Mouse (Mus musculus) thymus, adult 2 months (tissue): ENCODE data around the gene Nes. TPM values are rescaled to one million over a fixed set of nuclear protein-coding genes. Genes with fewer than 3 reads are reported as not detected.

Source experiments
- DNase-seq: peaks from one replicate; pipeline ENCODE4 v3.0.0; 2021
- H3K27ac ChIP-seq: fragments of 200-500 bp; 2 replicates; pipeline ENCODE4 v1.5.1; 2012; ENCODE audit warnings: low read length, control low read depth; ENCODE audit not compliant: control insufficient read depth, insufficient read depth
- H3K27me3 ChIP-seq: fragments of 200-500 bp; 2 replicates; pipeline ENCODE4 v1.6.1; 2012; ENCODE audit warnings: mild to moderate bottlenecking, low read length, moderate library complexity, mixed read lengths; ENCODE audit not compliant: control insufficient read depth, insufficient read depth
- H3K36me3 ChIP-seq: fragments of 200-500 bp; 2 replicates; pipeline ENCODE4 v1.6.1; 2012; ENCODE audit warnings: mild to moderate bottlenecking, low read length, moderate library complexity; ENCODE audit not compliant: control insufficient read depth, insufficient read depth
- H3K4me1 ChIP-seq: fragments of 200-500 bp; replicated peaks from 2 replicates; pipeline ENCODE4 v1.6.1; 2012; ENCODE audit warnings: low read length; ENCODE audit not compliant: control insufficient read depth, insufficient read depth
- H3K4me3 ChIP-seq: fragments of 200-500 bp; 2 replicates; pipeline ENCODE4 v1.5.1; 2012; ENCODE audit warnings: mild to moderate bottlenecking, low read length, control low read depth, moderate library complexity; ENCODE audit not compliant: control insufficient read depth, insufficient read depth
- CTCF ChIP-seq: fragments of 200-500 bp; IDR thresholded peaks from 2 replicates; pipeline ENCODE4 v1.5.1; 2012; ENCODE audit warnings: mild to moderate bottlenecking, control low read depth, low read length, moderate library complexity, borderline replicate concordance; ENCODE audit not compliant: control insufficient read depth, poor library complexity, insufficient read depth; ENCODE audit errors: extremely low read depth
- POLR2A ChIP-seq: fragments of 200-500 bp; IDR thresholded peaks from 2 replicates; pipeline ENCODE4 v1.6.1; 2012; ENCODE audit warnings: mild to moderate bottlenecking, low read length, control low read depth, moderate library complexity; ENCODE audit not compliant: control insufficient read depth, poor library complexity, insufficient read depth; ENCODE audit errors: extremely low read depth
- WGBS: fragments of 180-500 bp; shearing (Covaris S2); methylation state at CpG from one replicate; pipeline ENCODE4 v1.1.7; 2018; 5-methylcytosine and 5-hydroxymethylcytosine counted together
- polyA plus RNA-seq: library from polyadenylated mRNA; depleted of rRNA; stranded (reverse); fragments of >200 nt; gene quantifications from 2 replicates; pipeline ENCODE4 v1.2.3, GENCODE M21; 2012

Gene Nes
- polyA plus RNA-seq, 1 experiment = 1.1 TPM

DNA sequence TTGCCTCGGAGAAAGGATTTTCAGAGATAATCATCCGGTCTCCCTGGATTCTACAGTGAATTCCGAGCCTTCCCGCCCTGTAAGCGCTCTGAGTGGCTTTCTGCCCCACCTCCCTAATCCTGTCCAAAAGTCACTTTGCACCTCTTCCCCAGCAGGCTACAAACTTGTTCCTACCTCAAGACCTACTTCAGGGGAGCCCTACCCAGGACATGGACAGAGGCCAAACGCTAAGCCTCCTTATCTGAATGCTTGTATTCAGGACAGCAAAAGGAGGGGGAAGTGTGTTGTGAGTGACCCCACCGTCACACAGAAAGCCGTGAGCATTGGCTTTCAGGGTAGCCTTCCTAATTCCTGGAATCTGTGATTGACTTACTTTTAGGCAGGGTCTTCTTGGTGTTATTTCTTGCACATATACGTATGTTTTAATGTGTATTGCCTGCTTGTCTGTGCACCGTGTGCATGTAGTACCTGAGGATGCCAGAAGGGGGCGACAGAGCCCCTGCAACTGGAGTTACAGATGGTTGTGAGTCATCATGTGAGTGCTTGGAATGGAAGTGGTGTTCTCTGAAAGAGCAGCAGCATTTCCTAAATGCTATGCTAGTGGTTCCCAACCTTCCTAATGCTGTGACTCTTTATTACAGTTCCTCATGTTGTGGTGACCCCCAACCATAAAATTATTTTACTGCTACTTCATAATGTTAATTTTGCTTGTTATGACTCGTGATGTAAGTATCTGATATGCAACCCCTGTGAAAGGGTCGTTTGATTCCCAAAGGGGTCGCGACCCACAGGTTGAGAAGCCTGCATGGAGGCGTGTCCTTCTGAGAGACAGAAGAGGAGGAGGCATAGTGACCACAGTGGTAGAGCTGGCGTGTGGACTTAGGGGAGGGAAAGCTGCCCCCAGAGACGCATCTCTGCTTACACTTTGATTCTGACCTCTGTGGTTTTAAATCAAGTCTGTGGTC is 35.2 kb downstream of the Nes start:
- peaks cover 11% of the 10 kb centered on the region; the same call in 1 of the 2 replicates for H3K27me3 ChIP-seq
- 80% methylated on average over 18 of the region's 18 CpGs for WGBS

DNA sequence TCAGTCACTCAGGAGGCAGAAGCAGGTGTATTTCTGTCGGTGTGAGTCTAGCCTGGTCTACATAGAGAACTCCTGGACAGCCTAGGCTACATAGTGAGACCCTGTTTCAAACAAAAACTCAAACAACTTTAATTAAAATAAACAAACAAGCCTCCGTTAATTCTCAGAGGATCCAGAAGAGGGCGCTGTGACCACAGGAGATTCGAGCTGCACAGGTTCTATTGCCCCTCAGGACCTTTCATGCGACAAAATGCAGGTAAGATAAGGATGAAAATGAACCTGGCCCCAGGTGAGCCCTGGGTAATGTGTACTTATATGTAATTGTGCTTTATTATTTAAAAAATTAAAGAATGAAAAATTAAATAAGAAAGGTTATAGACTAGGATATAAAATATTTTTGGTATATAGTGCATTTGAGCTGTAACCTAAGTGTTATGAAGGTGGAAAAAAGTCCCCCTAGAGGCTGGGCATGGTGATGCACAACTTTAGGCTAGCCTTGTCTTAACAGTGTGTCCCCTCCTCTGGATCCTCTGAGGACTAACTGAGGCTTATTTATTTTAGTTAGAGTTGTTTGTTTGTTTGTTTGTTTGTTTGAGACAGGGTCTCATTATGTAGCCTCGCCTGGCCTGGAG is 39.9 kb downstream of the Nes start:
- H3K36me3 ChIP-seq = no peaks in the 10 kb centered on the region
- no peaks in the 10 kb centered on the region for H3K4me1 ChIP-seq
- H3K4me3 ChIP-seq = no peak overlapping the region
- no peak overlapping the region for H3K27ac ChIP-seq
- H3K27me3 ChIP-seq = no peaks in the 10 kb centered on the region
- DNase-seq = peak; percentile 31
- 10% methylated on average over 6 of the region's 6 CpGs for WGBS
- TF ChIP-seq CTCF = no peak
- no peak for TF ChIP-seq POLR2A

More for the DNA sequence above, 35.2 kb downstream of the Nes start:
- Histone ChIP-seq H3K36me3 (no peaks in the 10 kb centered on the region), H3K27ac (no peak overlapping the region), H3K4me1 (0 out of 2 replicates have a peak, but pooled peaks cover 4% of the 10 kb centered on the region), H3K4me3 (no peak overlapping the region)
- TF ChIP-seq POLR2A (no peak), CTCF (no peak)
- DNase-seq = no peak

DNA sequence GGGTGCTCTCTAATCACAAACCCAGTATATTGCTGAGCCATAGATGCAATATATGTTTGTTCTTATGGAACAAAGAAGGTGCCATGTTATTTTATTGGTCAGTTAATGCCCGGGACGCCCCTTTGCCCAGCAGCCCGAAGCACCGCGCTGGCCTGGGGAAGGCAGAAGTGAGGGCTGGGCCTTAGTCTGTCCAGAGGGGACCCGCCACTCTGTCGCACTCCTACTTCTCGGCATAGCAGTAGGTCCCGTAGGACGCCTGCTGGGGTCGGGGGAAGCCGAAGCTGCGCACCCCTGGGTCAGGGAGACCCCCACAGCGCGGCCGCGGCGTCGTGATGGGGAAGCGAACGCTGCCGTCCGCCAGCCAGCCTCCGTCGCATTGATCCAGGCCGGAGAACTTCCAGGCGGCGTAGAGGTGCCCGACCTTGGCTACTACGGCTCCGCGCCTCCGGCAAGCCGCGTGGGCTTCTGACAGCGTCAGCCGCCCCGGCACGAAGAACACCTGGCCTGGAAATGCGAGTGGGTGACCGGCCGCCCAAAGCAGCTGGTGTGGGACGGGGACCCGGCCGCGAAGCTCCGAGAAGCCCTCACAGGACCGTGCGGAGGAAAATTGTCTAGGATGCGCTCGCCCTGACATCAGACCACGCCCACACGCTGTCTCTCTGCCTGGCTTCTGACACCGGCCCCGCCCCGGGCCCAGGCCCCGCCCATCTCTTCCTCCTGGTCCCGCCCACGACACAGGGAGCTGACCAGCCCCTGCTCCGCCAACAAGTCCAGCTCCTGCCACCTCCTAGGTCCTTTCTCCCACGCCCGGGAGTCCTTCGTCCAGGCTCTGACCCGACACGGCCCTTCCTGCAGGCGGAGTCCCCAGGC is 51.7 kb downstream of the Nes start:
- 3% methylated on average over 66 of the region's 66 CpGs for WGBS
- peaks cover 5% of the 10 kb centered on the region; the same call in 1 of the 2 replicates for H3K4me1 ChIP-seq
- no peaks in the 10 kb centered on the region for H3K36me3 ChIP-seq

DNA sequence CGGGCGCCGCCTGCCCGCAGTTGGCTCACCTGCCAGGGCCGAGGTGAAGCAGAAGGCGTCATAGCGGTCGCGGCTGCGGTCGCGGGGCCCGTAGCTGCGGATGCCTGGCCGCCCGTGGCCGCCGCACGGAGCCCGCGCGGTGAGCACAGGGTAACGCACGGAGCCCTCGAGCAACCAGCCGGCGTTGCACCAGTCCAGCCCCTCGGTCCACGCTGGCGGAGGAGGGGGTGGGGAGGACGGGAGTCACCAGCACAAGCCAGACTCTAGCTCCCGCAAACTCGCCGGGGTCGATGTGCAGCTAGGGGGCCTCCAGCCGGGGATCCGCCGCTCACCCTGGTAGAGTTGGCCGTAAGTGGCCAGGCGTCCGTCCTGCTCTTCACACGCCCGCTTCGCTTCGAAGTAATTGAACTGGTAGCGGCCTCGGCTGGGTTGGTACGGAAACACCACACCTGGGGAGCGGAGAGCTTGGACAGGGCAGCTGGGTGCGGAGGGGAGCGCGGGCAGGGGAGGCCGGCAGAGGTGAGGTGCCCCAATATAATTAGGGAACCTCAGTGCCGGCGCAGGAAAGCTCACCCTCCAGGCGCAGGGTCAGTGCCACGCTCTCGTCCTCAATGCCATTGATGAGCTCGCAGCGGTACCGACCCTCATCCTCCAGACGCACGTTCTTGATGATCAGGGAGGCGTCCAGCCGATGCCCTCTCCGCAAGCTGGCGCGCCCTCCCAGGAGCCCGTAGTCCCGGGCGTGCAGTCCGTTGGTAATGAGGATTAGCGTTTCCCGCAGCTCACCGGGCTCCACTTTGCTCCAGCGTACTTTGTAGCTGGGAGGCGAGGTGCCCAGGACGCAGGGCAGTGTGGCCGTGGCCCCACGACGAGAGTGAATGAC is 52.6 kb downstream of the Nes start:
- H3K4me1 ChIP-seq = peaks cover 5% of the 10 kb centered on the region; the same call in 1 of the 2 replicates
- TF ChIP-seq POLR2A (no peak), CTCF (no peak)
- 4% methylated on average over 81 of the region's 81 CpGs for whole genome bisulfite sequencing
- H3K36me3 ChIP-seq = no peaks in the 10 kb centered on the region
- H3K4me3 ChIP-seq = peak overlapping the region; percentile 21
- DNase-seq = no peak
- H3K27me3 ChIP-seq = peaks cover 30% of the 10 kb centered on the region
- H3K27ac ChIP-seq = no peak overlapping the region

More for the DNA sequence above, 51.7 kb downstream of the Nes start:
- Histone ChIP-seq H3K4me3 (peak overlapping the region; percentile 21), H3K27ac (no peak overlapping the region), H3K27me3 (peaks cover 30% of the 10 kb centered on the region)
- no peak for TF ChIP-seq POLR2A
- no peak for TF ChIP-seq CTCF
- DNase-seq = peak; percentile 71

DNA sequence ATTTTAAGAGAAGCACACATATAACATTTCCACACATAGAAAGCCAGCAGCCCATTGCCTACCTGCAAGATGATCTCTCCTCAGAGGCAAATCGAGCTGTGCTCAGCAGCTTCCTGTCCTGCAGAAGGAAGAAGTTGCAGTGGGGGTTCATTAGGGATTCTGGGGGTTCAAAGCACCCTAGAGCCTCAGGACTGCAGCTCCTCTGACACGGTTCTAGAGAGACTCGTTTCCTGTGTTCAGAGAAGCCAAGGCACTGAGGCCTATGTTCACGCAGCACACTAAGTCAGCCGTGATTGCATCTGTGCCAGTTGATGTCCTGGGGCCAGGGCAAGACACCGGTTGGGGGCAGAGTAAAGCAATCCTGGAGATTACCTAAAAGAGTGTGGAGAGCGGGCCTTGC is 55.9 kb downstream of the Nes start:
- peaks cover 22% of the 10 kb centered on the region for H3K27me3 ChIP-seq
- 56% methylated on average over 7 of the region's 7 CpGs for WGBS

More for the DNA sequence above, 55.9 kb downstream of the Nes start:
- H3K36me3 ChIP-seq = no peaks in the 10 kb centered on the region
- TF ChIP-seq POLR2A (no peak), CTCF (no peak)
- DNase-seq = no peak
- no peak overlapping the region for H3K27ac ChIP-seq
- H3K4me1 ChIP-seq = peaks cover 5% of the 10 kb centered on the region; the same call in 1 of the 2 replicates
- no peak overlapping the region for H3K4me3 ChIP-seq
